Mouse (Mus musculus): ENCODE results near the gene Ank2.

- no peak for TF ChIP-seq CTCF (conservative IDR thresholded peaks at IDR 0.05; ENCODE audit: insufficient read depth, insufficient read length, low read depth, low read length)
- no peak for TF ChIP-seq POLR2A (IDR thresholded peaks at IDR 0.05; ENCODE audit: low read depth, low read length)
These were observed 17.5 kb downstream of the Ank2 start for GRCm38 (mm10) chr3:127481658-127482057.

All from kidney, adult 2 months (tissue).